Mouse (Mus musculus): Measurements from ENCODE around the gene Gltp. TPM values are rescaled to one million over a fixed set of nuclear protein-coding genes. Genes with fewer than 3 reads are reported as not detected.

Gltp gene
- polyA plus RNA-seq, 1 experiment from 2014 or later = 43.2 TPM

GRCm38 (mm10) chr5:114719003-114719927 is 28.5 kb upstream of the Gltp start:
- no peaks in the 10 kb centered on the region for H3K27me3 ChIP-seq
- H3K4me1 ChIP-seq (replicated peaks) = no peaks in the 10 kb centered on the region
- H3K36me3 ChIP-seq = peaks cover 97% of the 10 kb centered on the region
- H3K4me3 ChIP-seq (replicated peaks) = no peak overlapping the region
- WGBS = 89% methylated on average over 20 of the region's 20 CpGs
- no peak for ATAC-seq
- no peak overlapping the region for H3K9ac ChIP-seq (replicated peaks)
- no peak overlapping the region for H3K27ac ChIP-seq
- H3K4me2 ChIP-seq (replicated peaks) = no peak overlapping the region
- H3K9me3 ChIP-seq = no peaks in the 10 kb centered on the region

- no peaks in the 10 kb centered on the region for H3K27me3 ChIP-seq
- no peaks in the 10 kb centered on the region for H3K9me3 ChIP-seq
- 88% methylated on average over 13 of the region's 13 CpGs for WGBS
- H3K4me1 ChIP-seq (replicated peaks) = no peaks in the 10 kb centered on the region
- no peak overlapping the region for H3K27ac ChIP-seq
- H3K4me2 ChIP-seq (replicated peaks) = no peak overlapping the region
- no peak for ATAC-seq
- H3K36me3 ChIP-seq = peaks cover 97% of the 10 kb centered on the region
- no peak overlapping the region for H3K4me3 ChIP-seq (replicated peaks)
- no peak overlapping the region for H3K9ac ChIP-seq (replicated peaks)
These were observed 27.7 kb upstream of the Gltp start for GRCm38 (mm10) chr5:114718483-114718882.

- Histone ChIP-seq H3K4me1 (replicated peaks) (no peaks in the 10 kb centered on the region), H3K4me3 (replicated peaks) (no peak overlapping the region), H3K36me3 (peaks cover 100% of the 10 kb centered on the region), H3K27me3 (no peaks in the 10 kb centered on the region), H3K4me2 (replicated peaks) (no peak overlapping the region), H3K27ac (no peak overlapping the region), H3K9me3 (no peaks in the 10 kb centered on the region), H3K9ac (replicated peaks) (no peak overlapping the region)
- WGBS = 93% methylated on average over 8 of the region's 8 CpGs
- no peak for ATAC-seq
These were observed 27.2 kb upstream of the Gltp start for GRCm38 (mm10) chr5:114717937-114718336.

- no peak overlapping the region for H3K4me3 ChIP-seq (replicated peaks)
- no peaks in the 10 kb centered on the region for H3K9me3 ChIP-seq
- no peak overlapping the region for H3K4me2 ChIP-seq (replicated peaks)
- 91% methylated on average over 12 of the region's 12 CpGs for WGBS
- H3K4me1 ChIP-seq (replicated peaks) = no peaks in the 10 kb centered on the region
- H3K9ac ChIP-seq (replicated peaks) = no peak overlapping the region
- H3K36me3 ChIP-seq = peaks cover 99% of the 10 kb centered on the region
- no peak overlapping the region for H3K27ac ChIP-seq
- H3K27me3 ChIP-seq = no peaks in the 10 kb centered on the region
- no peak for ATAC-seq
These were observed 26.5 kb upstream of the Gltp start for GRCm38 (mm10) chr5:114717292-114717691.

GRCm38 (mm10) chr5:114714551-114714950 is 23.8 kb upstream of the Gltp start:
- Histone ChIP-seq H3K27ac (no peak overlapping the region), H3K9me3 (no peaks in the 10 kb centered on the region), H3K4me3 (replicated peaks) (no peak overlapping the region), H3K4me2 (replicated peaks) (no peak overlapping the region), H3K36me3 (peaks cover 98% of the 10 kb centered on the region), H3K9ac (replicated peaks) (no peak overlapping the region), H3K4me1 (replicated peaks) (no peaks in the 10 kb centered on the region), H3K27me3 (no peaks in the 10 kb centered on the region)
- ATAC-seq = no peak
- WGBS = 95% methylated on average over 18 of the region's 18 CpGs

- no peak for ATAC-seq
- 94% methylated on average over 21 of the region's 21 CpGs for WGBS
- peaks cover 49% of the 10 kb centered on the region for H3K36me3 ChIP-seq
- no peak overlapping the region for H3K4me2 ChIP-seq (replicated peaks)
- no peak overlapping the region for H3K9ac ChIP-seq (replicated peaks)
- H3K27me3 ChIP-seq = no peaks in the 10 kb centered on the region
- H3K27ac ChIP-seq = no peak overlapping the region
- H3K4me3 ChIP-seq (replicated peaks) = no peak overlapping the region
- H3K9me3 ChIP-seq = no peaks in the 10 kb centered on the region
- peaks cover 11% of the 10 kb centered on the region for H3K4me1 ChIP-seq (replicated peaks)
These were observed 18.6 kb upstream of the Gltp start for GRCm38 (mm10) chr5:114709357-114709756.

GRCm38 (mm10) chr5:114708491-114708890 is 17.7 kb upstream of the Gltp start:
- Histone ChIP-seq H3K4me2 (replicated peaks) (peak overlapping the region; percentile 79), H3K4me3 (replicated peaks) (peak overlapping the region; percentile 58), H3K27me3 (no peaks in the 10 kb centered on the region), H3K9me3 (no peaks in the 10 kb centered on the region), H3K9ac (replicated peaks) (peak overlapping the region; percentile 71), H3K36me3 (peaks cover 40% of the 10 kb centered on the region), H3K27ac (no peak overlapping the region), H3K4me1 (replicated peaks) (peaks cover 11% of the 10 kb centered on the region)
- ATAC-seq = no peak
- 54% methylated on average over 15 of the region's 15 CpGs for WGBS

- Histone ChIP-seq H3K9ac (replicated peaks) (peak within 1 kb of the TSS; percentile 71), H3K36me3 (peaks cover 31% of the 10 kb centered on the region), H3K4me2 (replicated peaks) (peak within 1 kb of the TSS; percentile 79), H3K27me3 (no peaks in the 10 kb centered on the region), H3K27ac (no peak within 1 kb of the TSS), H3K9me3 (no peaks in the 10 kb centered on the region), H3K4me3 (replicated peaks) (peak within 1 kb of the TSS; percentile 58), H3K4me1 (replicated peaks) (peaks cover 11% of the 10 kb centered on the region)
- WGBS = 3% methylated on average over 48 of the region's 49 CpGs
- ATAC-seq = peak; percentile 87
These were observed 16.7 kb upstream of the Gltp start, which contains the start of gene Tchp for GRCm38 (mm10) chr5:114707265-114708068. TSS of gene Tchp (plus strand) at chr5:114707760.

- Histone ChIP-seq H3K9me3 (no peaks in the 10 kb centered on the region), H3K27me3 (no peaks in the 10 kb centered on the region), H3K9ac (replicated peaks) (peak overlapping the region; percentile 21; the same call in 1 of the 2 replicates), H3K4me3 (replicated peaks) (no peak overlapping the region), H3K36me3 (no peaks in the 10 kb centered on the region), H3K4me1 (replicated peaks) (no peaks in the 10 kb centered on the region), H3K4me2 (replicated peaks) (no peak overlapping the region), H3K27ac (no peak overlapping the region)
- no peak for ATAC-seq
- WGBS = 61% methylated on average over 14 of the region's 14 CpGs
These were observed 11.9 kb upstream of the Gltp start for GRCm38 (mm10) chr5:114702403-114703392.

GRCm38 (mm10) chr5:114699015-114699414 is 8.2 kb upstream of the Gltp start:
- ATAC-seq = no peak
- H3K4me2 ChIP-seq (replicated peaks) = no peak overlapping the region
- no peaks in the 10 kb centered on the region for H3K36me3 ChIP-seq
- no peak overlapping the region for H3K4me3 ChIP-seq (replicated peaks)
- H3K27me3 ChIP-seq = no peaks in the 10 kb centered on the region
- WGBS = 83% methylated on average over 7 of the region's 7 CpGs
- H3K27ac ChIP-seq = no peak overlapping the region
- no peak overlapping the region for H3K9ac ChIP-seq (replicated peaks)
- no peaks in the 10 kb centered on the region for H3K9me3 ChIP-seq
- H3K4me1 ChIP-seq (replicated peaks) = no peaks in the 10 kb centered on the region

- no peak for ATAC-seq
These were observed 7.4 kb upstream of the Gltp start for GRCm38 (mm10) chr5:114698044-114698746.

More at GRCm38 (mm10) chr5:114698044-114698746, 7.4 kb upstream of the Gltp start:
- no peaks in the 10 kb centered on the region for H3K27me3 ChIP-seq
- H3K9ac ChIP-seq (replicated peaks) = no peak overlapping the region
- H3K27ac ChIP-seq = no peak overlapping the region
- 90% methylated on average over 19 of the region's 19 CpGs for WGBS
- no peaks in the 10 kb centered on the region for H3K4me1 ChIP-seq (replicated peaks)
- no peak overlapping the region for H3K4me2 ChIP-seq (replicated peaks)
- H3K9me3 ChIP-seq = no peaks in the 10 kb centered on the region
- no peaks in the 10 kb centered on the region for H3K36me3 ChIP-seq
- no peak overlapping the region for H3K4me3 ChIP-seq (replicated peaks)

Measured in midbrain, embryonic 13.5 days (tissue).